Mouse (Mus musculus) E14TG2a.4 (cell line): Measurements from ENCODE around the gene Ccdc180.

Experiments used
- H3K27me3 ChIP-seq: 2 replicates; pipeline ENCODE4 v1.6.1; 2014; ENCODE audit warnings: low read length, control low read depth; ENCODE audit not compliant: insufficient read depth
- H3K36me3 ChIP-seq: 2 replicates; pipeline ENCODE4 v1.6.1; 2014; ENCODE audit warnings: low read length, control low read depth; ENCODE audit not compliant: insufficient read depth
- H3K4me1 ChIP-seq: replicated peaks from 2 replicates; pipeline ENCODE4 v1.6.1; 2014; ENCODE audit warnings: low read depth, low read length, control low read depth
- H3K4me3 ChIP-seq: replicated peaks from 2 replicates; pipeline ENCODE4 v1.5.1; 2014; ENCODE audit warnings: mild to moderate bottlenecking, low read length
- H3K9me3 ChIP-seq: 2 replicates; pipeline ENCODE4 v1.6.1; 2014; ENCODE audit warnings: low read length, control low read depth
- CTCF ChIP-seq: conservative IDR thresholded peaks from 2 replicates; pipeline ENCODE4 v1.5.1; 2014; ENCODE audit warnings: low read length
- NANOG ChIP-seq: IDR thresholded peaks from 2 replicates; pipeline ENCODE4 v1.6.1; 2014; ENCODE audit warnings: borderline replicate concordance, low read length, mixed read lengths
- POU5F1 ChIP-seq: IDR thresholded peaks from 2 replicates; pipeline ENCODE4 v1.6.1; 2014; ENCODE audit warnings: low read length, borderline replicate concordance

Ccdc180 gene

GRCm38 (mm10) chr4:45921663-45922435 lies 31.7 kb downstream of the Ccdc180 start:
- Histone ChIP-seq H3K9me3 (peaks cover 10% of the 10 kb centered on the region), H3K27me3 (peaks cover 45% of the 10 kb centered on the region), H3K36me3 (no peaks in the 10 kb centered on the region), H3K4me1 (peaks cover 9% of the 10 kb centered on the region), H3K4me3 (no peak overlapping the region)
- no peak for TF ChIP-seq CTCF
- no peak for TF ChIP-seq NANOG
- TF ChIP-seq POU5F1 = no peak

GRCm38 (mm10) chr4:45924011-45924410 lies 33.9 kb downstream of the Ccdc180 start:
- Histone ChIP-seq H3K4me3 (no peak overlapping the region), H3K36me3 (no peaks in the 10 kb centered on the region), H3K4me1 (peaks cover 9% of the 10 kb centered on the region), H3K27me3 (peaks cover 44% of the 10 kb centered on the region), H3K9me3 (no peaks in the 10 kb centered on the region)
- TF ChIP-seq CTCF (no peak), POU5F1 (no peak), NANOG (no peak)

DNA sequence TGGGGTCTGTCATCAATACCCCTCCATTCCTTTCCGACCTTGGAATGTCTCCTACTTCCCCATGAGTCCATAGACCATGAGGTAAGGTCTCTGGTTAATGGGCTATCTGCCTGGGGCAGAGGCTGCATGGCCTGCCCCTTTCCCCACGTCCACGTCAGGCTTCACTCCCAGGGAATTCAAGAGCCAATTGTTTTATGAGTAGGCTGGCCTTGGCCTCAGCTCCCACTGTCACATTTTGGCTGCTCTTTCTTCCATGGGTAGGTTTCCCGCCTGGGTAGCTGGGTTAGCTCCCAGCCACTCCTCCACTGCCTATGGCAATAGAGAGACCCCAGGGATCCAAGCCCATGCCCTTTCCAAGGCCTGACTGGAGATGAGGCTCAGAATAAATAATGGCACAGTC lies 38.5 kb downstream of the Ccdc180 start:
- no peaks in the 10 kb centered on the region for H3K36me3 ChIP-seq
- H3K9me3 ChIP-seq = no peaks in the 10 kb centered on the region
- H3K4me3 ChIP-seq = no peak overlapping the region
- peaks cover 28% of the 10 kb centered on the region for H3K27me3 ChIP-seq
- TF ChIP-seq CTCF (no peak), NANOG (no peak), POU5F1 (no peak)
- H3K4me1 ChIP-seq = no peaks in the 10 kb centered on the region

GRCm38 (mm10) chr4:45941628-45942044 lies 51.5 kb downstream of the Ccdc180 start:
- Histone ChIP-seq H3K9me3 (no peaks in the 10 kb centered on the region), H3K36me3 (no peaks in the 10 kb centered on the region), H3K27me3 (peaks cover 3% of the 10 kb centered on the region; the same call in 1 of the 2 replicates), H3K4me3 (peak overlapping the region; percentile 58), H3K4me1 (peaks cover 5% of the 10 kb centered on the region; the same call in 1 of the 2 replicates)
- TF ChIP-seq CTCF = peak; percentile 86
- no peak for TF ChIP-seq POU5F1
- no peak for TF ChIP-seq NANOG

DNA sequence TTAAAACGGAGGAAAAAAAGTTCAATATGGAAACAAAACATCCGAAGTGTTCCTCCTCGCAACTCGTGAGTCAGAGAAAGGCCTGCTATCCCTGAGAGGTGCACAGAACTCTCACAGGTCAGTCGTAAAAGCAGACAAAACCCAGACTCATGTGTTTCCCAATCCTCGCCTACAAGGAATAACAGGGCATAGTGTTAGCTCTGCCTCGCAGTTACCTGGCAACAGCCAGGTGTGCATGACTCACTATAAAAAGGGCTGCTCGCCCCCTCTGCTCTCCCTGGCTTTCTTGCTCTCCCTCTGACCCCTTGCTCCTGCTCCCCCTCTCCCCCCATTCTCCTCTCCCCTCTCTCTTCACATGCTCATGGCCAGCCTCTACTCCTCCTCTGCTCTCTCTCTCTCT lies 57.6 kb downstream of the Ccdc180 start:
- TF ChIP-seq NANOG = no peak
- no peak for TF ChIP-seq POU5F1
- no peak overlapping the region for H3K4me3 ChIP-seq
- no peaks in the 10 kb centered on the region for H3K4me1 ChIP-seq
- H3K27me3 ChIP-seq = peaks cover 29% of the 10 kb centered on the region; the same call in 1 of the 2 replicates
- no peaks in the 10 kb centered on the region for H3K9me3 ChIP-seq
- no peaks in the 10 kb centered on the region for H3K36me3 ChIP-seq

DNA sequence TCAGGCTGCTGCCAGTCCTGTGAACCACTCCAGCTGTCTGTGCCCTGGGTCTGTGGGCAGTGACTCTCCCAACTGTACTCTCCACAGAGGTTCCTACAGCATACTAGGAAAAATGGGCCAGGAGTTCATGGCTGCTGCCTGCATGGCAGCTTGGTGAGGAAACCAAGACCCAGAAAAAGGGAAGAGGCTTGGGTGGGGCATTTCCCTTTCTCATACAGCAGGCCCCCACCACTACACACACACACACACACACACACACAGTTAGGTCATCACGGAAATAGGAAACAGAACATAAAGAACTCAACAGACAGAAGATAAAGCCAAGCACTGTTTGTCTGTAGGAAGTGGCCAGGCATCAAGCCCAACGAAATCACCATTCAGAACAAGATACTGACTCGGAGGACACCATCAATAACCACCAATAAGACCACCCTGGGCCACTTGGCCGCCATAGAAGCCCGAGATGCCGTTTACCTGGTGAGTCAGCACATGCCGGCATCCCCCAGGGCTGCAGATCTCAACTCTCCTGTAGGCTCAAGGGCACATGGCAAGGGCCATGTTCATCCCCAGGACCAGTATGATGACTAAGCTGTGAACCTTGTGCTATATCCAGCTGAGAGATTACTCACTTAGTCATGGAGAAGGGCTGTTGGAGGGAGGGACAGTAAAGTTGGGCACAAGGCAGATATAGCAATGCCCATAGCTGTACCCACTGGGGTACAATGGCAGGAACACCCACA lies 59.2 kb downstream of the Ccdc180 start:
- H3K4me1 ChIP-seq = no peaks in the 10 kb centered on the region
- no peaks in the 10 kb centered on the region for H3K36me3 ChIP-seq
- no peak for TF ChIP-seq CTCF
- no peak overlapping the region for H3K4me3 ChIP-seq
- no peaks in the 10 kb centered on the region for H3K9me3 ChIP-seq
- H3K27me3 ChIP-seq = peaks cover 38% of the 10 kb centered on the region; the same call in 1 of the 2 replicates

DNA sequence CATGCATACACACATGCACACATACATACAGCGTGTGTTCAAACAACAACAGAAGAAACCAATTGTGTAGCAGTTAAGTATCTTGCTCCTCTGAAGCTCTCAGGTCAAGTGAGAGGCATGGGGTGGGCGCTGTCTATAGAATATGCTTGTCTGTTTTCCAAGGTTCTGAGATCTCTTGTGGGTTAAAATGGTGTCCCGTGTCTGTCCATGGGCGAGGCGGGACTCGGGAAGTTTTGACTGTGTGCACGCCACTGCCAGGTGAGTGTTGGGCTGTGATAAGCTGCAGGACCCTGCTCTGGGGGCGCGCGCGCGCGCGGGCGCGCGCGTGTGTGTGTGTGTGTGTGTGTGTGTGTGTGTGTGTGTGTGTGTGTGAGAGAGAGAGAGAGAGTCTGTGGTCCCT lies 61.7 kb downstream of the Ccdc180 start:
- Histone ChIP-seq H3K36me3 (no peaks in the 10 kb centered on the region), H3K4me3 (peak overlapping the region; percentile 20; the same call in 1 of the 2 replicates), H3K9me3 (peaks cover 9% of the 10 kb centered on the region; the same call in 1 of the 2 replicates), H3K4me1 (no peaks in the 10 kb centered on the region), H3K27me3 (peaks cover 48% of the 10 kb centered on the region)
- TF ChIP-seq POU5F1 = no peak
- no peak for TF ChIP-seq NANOG
- no peak for TF ChIP-seq CTCF

DNA sequence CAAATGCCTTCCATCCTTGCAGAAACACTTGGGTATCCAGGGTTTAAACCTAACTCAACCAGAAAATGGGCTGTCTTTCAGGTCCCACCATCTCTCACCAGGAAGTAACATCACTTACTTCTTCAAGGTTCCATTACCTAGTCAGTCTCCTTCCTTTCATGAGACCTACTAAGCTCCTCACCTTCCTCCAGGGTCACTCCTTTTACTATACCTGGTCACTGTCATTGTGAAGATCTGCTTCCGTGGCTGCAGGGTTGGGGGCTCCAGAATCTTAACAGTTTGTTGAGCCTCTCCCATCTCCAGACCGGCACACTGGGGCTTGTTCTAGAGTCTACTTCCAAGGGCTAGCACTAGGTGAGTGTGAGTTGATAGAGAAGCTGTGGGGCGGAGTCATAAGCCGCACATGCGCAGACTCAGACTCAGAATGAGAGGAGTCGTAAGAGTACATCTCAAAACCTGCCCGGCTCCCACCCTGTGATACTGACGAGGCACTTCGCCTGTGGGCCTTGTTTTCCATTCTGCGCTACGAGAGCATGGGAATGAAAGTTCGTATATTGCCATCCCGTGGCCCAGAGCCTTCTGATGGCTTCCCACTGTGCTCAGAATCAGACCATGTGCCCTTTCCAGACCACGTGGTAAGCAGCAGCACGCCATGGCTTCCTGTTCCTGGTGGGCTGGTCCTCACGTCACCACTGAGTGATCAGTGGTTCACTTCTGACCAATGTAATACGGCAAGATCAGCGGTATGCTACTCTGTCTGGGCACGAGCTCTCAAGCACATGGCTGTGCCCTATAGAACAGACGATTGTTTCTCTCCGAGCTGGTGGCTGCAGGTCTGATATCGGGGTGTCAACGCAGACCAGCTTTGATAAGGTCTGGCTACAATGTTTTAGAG lies 63.2 kb downstream of the Ccdc180 start:
- no peak for TF ChIP-seq CTCF
- no peak for TF ChIP-seq POU5F1
- TF ChIP-seq NANOG = no peak
- Histone ChIP-seq H3K27me3 (peaks cover 47% of the 10 kb centered on the region), H3K36me3 (no peaks in the 10 kb centered on the region), H3K9me3 (peaks cover 17% of the 10 kb centered on the region; the same call in 1 of the 2 replicates), H3K4me1 (no peaks in the 10 kb centered on the region), H3K4me3 (no peak overlapping the region)
